Mouse (Mus musculus) granulocyte monocyte progenitor cell, adult 5-6 weeks (primary cell): ENCODE measurements at regions not wholly inside any gene's neighbourhood (a gene's known extent, or its start where the extent isn't known, plus 50 kb on each side); places are given as distances from the start of the nearest gene placed in this dataset.

Experiments used
- ATAC-seq: replicated peaks from 2 replicates; pipeline ENCODE4 v1.8.0; 2016; ENCODE audit warnings: mild to moderate bottlenecking, moderate TSS enrichment, inconsistent platforms; ENCODE audit not compliant: poor library complexity, severe bottlenecking

- ATAC-seq, result no peak
Observed at GRCm38 (mm10) chr16:93092796-93093195, 266.8 kb upstream of the Runx1 start.

- no peak for ATAC-seq
Observed at GRCm38 (mm10) chr16:93085227-93085883, 259.4 kb upstream of the Runx1 start.

- no peak for ATAC-seq
Observed at GRCm38 (mm10) chr16:93083756-93084155, 257.8 kb upstream of the Runx1 start.

- ATAC-seq, result no peak
Observed at GRCm38 (mm10) chr16:93083142-93083541, 257.2 kb upstream of the Runx1 start.

GRCm38 (mm10) chr16:93081533-93081932 lies 255.6 kb upstream of the Runx1 start:
- ATAC-seq, result peak; percentile 30; the same call in 1 of the 2 replicates

- ATAC-seq, result no peak
Observed at GRCm38 (mm10) chr16:93079660-93080390, 253.9 kb upstream of the Runx1 start.

GRCm38 (mm10) chr16:93078909-93079308 lies 253.0 kb upstream of the Runx1 start:
- ATAC-seq, result no peak

GRCm38 (mm10) chr16:93075488-93075887 lies 249.5 kb upstream of the Runx1 start:
- ATAC-seq, result no peak

GRCm38 (mm10) chr16:93072156-93072555 lies 246.2 kb upstream of the Runx1 start:
- no peak for ATAC-seq

- ATAC-seq, result no peak
Observed at GRCm38 (mm10) chr16:93071726-93072125, 245.8 kb upstream of the Runx1 start.

- no peak for ATAC-seq
Observed at GRCm38 (mm10) chr16:93066821-93067220, 240.9 kb upstream of the Runx1 start.

GRCm38 (mm10) chr16:93061475-93062179 lies 235.7 kb upstream of the Runx1 start:
- no peak for ATAC-seq

- no peak for ATAC-seq
Observed at GRCm38 (mm10) chr16:93056295-93056694, 230.3 kb upstream of the Runx1 start.

- peak; percentile 85 for ATAC-seq
Observed at GRCm38 (mm10) chr16:93055545-93055944, 229.6 kb upstream of the Runx1 start.

GRCm38 (mm10) chr16:93051233-93051632 lies 225.3 kb upstream of the Runx1 start:
- peak; percentile 77 for ATAC-seq

- no peak for ATAC-seq
Observed at GRCm38 (mm10) chr16:93048418-93048932, 222.5 kb upstream of the Runx1 start.

- no peak for ATAC-seq
Observed at GRCm38 (mm10) chr16:93047594-93047993, 221.6 kb upstream of the Runx1 start.

- no peak for ATAC-seq
Observed at GRCm38 (mm10) chr16:93046221-93046620, 220.3 kb upstream of the Runx1 start.

GRCm38 (mm10) chr16:93043355-93043754 lies 217.4 kb upstream of the Runx1 start:
- no peak for ATAC-seq

GRCm38 (mm10) chr16:93042941-93043340 lies 217.0 kb upstream of the Runx1 start:
- no peak for ATAC-seq

GRCm38 (mm10) chr16:93042491-93042890 lies 216.5 kb upstream of the Runx1 start:
- no peak for ATAC-seq
